Mouse (Mus musculus) MEL (cell line): ENCODE results near the gene Csrnp1. TPM values are rescaled to one million over a fixed set of nuclear protein-coding genes. Genes with fewer than 3 reads are reported as not detected.
"Not testable (repeated sequence)": the region's sequence is repeated elsewhere in the genome, so short reads cannot be mapped to it uniquely, and the experiment has no call there.

Experiments
- DNase-seq: peaks from one replicate; pipeline ENCODE4 v3.0.0; 2011; ENCODE audit warnings: low read depth, low spot score
- H3K27ac ChIP-seq: 2 replicates; pipeline ENCODE4 v1.5.1; 2012; ENCODE audit warnings: low read depth, mild to moderate bottlenecking, control low read depth, low read length, moderate library complexity; ENCODE audit not compliant: control insufficient read depth
- H3K27me3 ChIP-seq, 2 experiments: fragments of 150-350 bp in 1 of 2; sonication (generic) in 1 of 2; 2 replicates each; pipeline ENCODE4 v1.6.1; 2012; ENCODE audit warnings: low read length in 2 of 2, mild to moderate bottlenecking in 2 of 2, improper control_type of control experiment in 1 of 2, moderate library complexity in 1 of 2; ENCODE audit not compliant: insufficient read depth in 2 of 2, control insufficient read depth in 1 of 2
- H3K36me3 ChIP-seq, 2 experiments: 2 replicates each; pipeline ENCODE4 v1.6.1; 2012 to 2014; ENCODE audit warnings: low read length in 2 of 2, improper control_type of control experiment in 1 of 2, inconsistent platforms in 1 of 2, mild to moderate bottlenecking in 1 of 2; ENCODE audit not compliant: insufficient read depth in 2 of 2, control insufficient read depth in 1 of 2
- H3K4me1 ChIP-seq, 2 experiments: fragments of 150-350 bp in 1 of 2; sonication (generic) in 1 of 2; 2 replicates each; pipeline ENCODE4 v1.6.1; 2012; ENCODE audit warnings: low read length in 2 of 2, improper control_type of control experiment in 1 of 2, mild to moderate bottlenecking in 1 of 2; ENCODE audit not compliant: insufficient read depth in 2 of 2, control insufficient read depth in 1 of 2
- H3K4me3 ChIP-seq, 2 experiments: fragments of 150-350 bp in 1 of 2; sonication (generic) in 1 of 2; 2 replicates each; pipeline ENCODE4 v1.5.1; 2012; ENCODE audit warnings: low read depth in 2 of 2, low read length in 2 of 2, mild to moderate bottlenecking in 2 of 2, moderate library complexity in 2 of 2, control low read depth in 1 of 2, improper control_type of control experiment in 1 of 2; ENCODE audit not compliant: control insufficient read depth in 1 of 2, insufficient read depth in 1 of 2
- H3K79me2 ChIP-seq: 2 replicates; pipeline ENCODE4 v1.6.1; 2012; ENCODE audit warnings: mild to moderate bottlenecking, low read length, moderate library complexity; ENCODE audit not compliant: control insufficient read depth, poor library complexity, insufficient read depth
- H3K9ac ChIP-seq: 2 replicates; pipeline ENCODE4 v1.6.1; 2012; ENCODE audit warnings: low read depth, mild to moderate bottlenecking, control low read depth, low read length, moderate library complexity; ENCODE audit not compliant: control insufficient read depth, poor library complexity, severe bottlenecking
- H3K9me3 ChIP-seq: fragments of 150-350 bp; sonication (generic); replicated peaks from 2 replicates; pipeline ENCODE4 v1.6.1; 2012; ENCODE audit warnings: mild to moderate bottlenecking, low read length, improper control_type of control experiment, moderate library complexity; ENCODE audit not compliant: insufficient read depth
- E2F4 ChIP-seq: IDR thresholded peaks from 2 replicates; pipeline ENCODE4 v1.6.1; 2011; ENCODE audit warnings: low read depth, low read length, improper control_type of control experiment, borderline replicate concordance
- EP300 ChIP-seq, 2 experiments: IDR thresholded peaks; 2 replicates each; pipeline ENCODE4 v1.6.1; 2011; ENCODE audit warnings: improper control_type of control experiment in 2 of 2, low read length in 2 of 2, low read depth in 1 of 2, mild to moderate bottlenecking in 1 of 2
- JUND ChIP-seq: IDR thresholded peaks from 2 replicates; pipeline ENCODE4 v1.6.1; 2011; ENCODE audit warnings: low read depth, mild to moderate bottlenecking, improper control_type of control experiment, low read length
- POLR2AphosphoS2 ChIP-seq: IDR thresholded peaks from 2 replicates; pipeline ENCODE4 v1.6.1; 2011; ENCODE audit warnings: low read length, improper control_type of control experiment
- RAD21 ChIP-seq: IDR thresholded peaks from 2 replicates; pipeline ENCODE4 v1.6.1; 2011; ENCODE audit warnings: mild to moderate bottlenecking, low read depth, low read length, improper control_type of control experiment
- RCOR1 ChIP-seq: IDR thresholded peaks from 2 replicates; pipeline ENCODE4 v1.6.1; 2012; ENCODE audit warnings: low read depth, mild to moderate bottlenecking, inconsistent platforms, low read length, improper control_type of control experiment
- SIN3A ChIP-seq: IDR thresholded peaks from 2 replicates; pipeline ENCODE4 v1.6.1; 2012; ENCODE audit warnings: low read length, improper control_type of control experiment, inconsistent platforms
- TAL1 ChIP-seq: IDR thresholded peaks from 2 replicates; pipeline ENCODE4 v1.6.1; 2012; ENCODE audit warnings: mild to moderate bottlenecking, inconsistent platforms, low read length, moderate library complexity, mixed read lengths
- TCF12 ChIP-seq: IDR thresholded peaks from 2 replicates; pipeline ENCODE4 v1.6.1; 2014; ENCODE audit warnings: low read depth, mild to moderate bottlenecking, inconsistent platforms, low read length, improper control_type of control experiment, moderate library complexity
- UBTF ChIP-seq: IDR thresholded peaks from 2 replicates; pipeline ENCODE4 v1.6.1; 2012; ENCODE audit warnings: low read depth, mild to moderate bottlenecking, inconsistent platforms, low read length, improper control_type of control experiment, moderate library complexity, borderline replicate concordance; ENCODE audit not compliant: insufficient read depth
- ZMIZ1 ChIP-seq: IDR thresholded peaks from 2 replicates; pipeline ENCODE4 v1.6.1; 2012; ENCODE audit warnings: low read depth, mild to moderate bottlenecking, inconsistent platforms, low read length, improper control_type of control experiment, moderate library complexity
- ZNF384 ChIP-seq: IDR thresholded peaks from 2 replicates; pipeline ENCODE4 v1.6.1; 2012; ENCODE audit warnings: low read depth, mild to moderate bottlenecking, inconsistent platforms, low read length, improper control_type of control experiment
- polyA plus RNA-seq, 2 experiments: library from polyadenylated mRNA; stranded (reverse) in 1 of 2; unstranded in 1 of 2; fragments of >175 nt in 1 of 2; fragments of >200 nt in 1 of 2; gene quantifications; 2 replicates each; pipeline versions ENCODE4 v1.2.1 to v1.2.4; 2012; ENCODE audit warnings: low replicate concordance in 2 of 2, low read depth in 1 of 2; ENCODE audit not compliant: insufficient read length in 2 of 2, insufficient read depth in 1 of 2, missing spikeins in 1 of 2
- total RNA-seq: library from RNA; depleted of rRNA; stranded (reverse); fragments of 300-350 nt; gene quantifications from 2 replicates; pipeline ENCODE4 v1.2.3, GENCODE M21; 2012

The Csrnp1 gene
- total and polyA plus RNA-seq, 3 experiments = 3.7 to 8.1 TPM; not detected in 1

DNA sequence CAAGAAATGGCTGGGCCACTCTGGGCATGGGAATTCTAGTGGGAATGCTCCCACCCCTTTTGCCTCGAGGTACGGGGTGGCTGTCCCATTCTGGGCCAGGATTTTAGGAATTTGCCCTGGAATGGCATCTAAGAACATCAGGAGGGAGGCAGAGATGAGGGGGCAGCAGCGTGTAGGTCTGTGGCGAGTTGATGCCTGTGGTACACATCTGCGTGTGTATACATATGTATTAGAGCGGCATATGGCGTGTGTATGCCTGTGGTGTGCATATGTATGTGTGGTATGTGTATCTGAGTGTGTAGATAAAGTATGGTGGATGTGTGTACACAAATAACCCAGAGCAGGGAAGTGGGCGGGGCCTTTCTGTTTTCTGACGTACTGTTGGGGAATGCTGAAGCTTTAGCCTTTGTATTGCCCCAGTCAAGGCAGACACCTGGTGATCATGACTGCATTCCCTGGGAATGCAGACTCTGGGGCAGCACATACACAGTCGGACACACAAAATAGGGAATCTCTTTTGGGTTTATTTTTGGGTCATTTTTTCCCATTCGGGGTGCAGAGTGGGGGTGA is 28.9 kb upstream of the Csrnp1 start:
- H3K79me2 ChIP-seq = no peaks in the 10 kb centered on the region
- peaks cover 0 to 3% of the 10 kb centered on the region in 2 experiments; a peak in 2 of 4 replicates for H3K4me1 ChIP-seq
- H3K4me3 ChIP-seq = no peak overlapping the region
- TF ChIP-seq ZMIZ1 (no peak), SIN3A (no peak), RCOR1 (no peak), JUND (no peak), RAD21 (no peak), ZNF384 (no peak), EP300 (IDR thresholded peaks at IDR 0.05; ENCODE audit: low read depth in 1 of 2, low read length in 2 of 2) (no peak)
- DNase-seq = no peak
- H3K9ac ChIP-seq = no peak overlapping the region
- H3K36me3 ChIP-seq = peaks cover 0 to 6% of the 10 kb centered on the region in 2 experiments; a peak in 2 of 4 replicates
- H3K27me3 ChIP-seq = no peaks in the 10 kb centered on the region; a peak in 1 of 4 replicates
- H3K9me3 ChIP-seq = no peaks in the 10 kb centered on the region
- H3K27ac ChIP-seq = no peak overlapping the region

DNA sequence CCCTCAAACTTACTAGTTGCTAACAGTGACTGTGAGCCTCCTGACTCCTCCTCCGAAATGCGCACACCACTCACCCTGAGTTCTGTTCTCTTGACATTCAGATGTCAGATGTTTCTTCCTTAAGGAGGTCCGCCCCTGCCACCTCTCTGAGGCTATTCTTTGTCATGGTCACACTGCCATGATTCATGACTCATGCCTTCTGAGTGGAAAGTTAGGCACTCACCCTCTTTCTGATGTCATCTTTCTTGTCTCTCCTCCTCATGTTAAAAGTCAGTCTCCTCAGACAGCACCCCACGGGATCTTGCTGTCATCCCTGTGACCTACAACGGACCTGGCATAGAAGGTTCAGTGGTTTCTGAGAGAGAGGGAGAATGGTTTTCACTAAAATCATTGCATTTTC is 28.3 kb upstream of the Csrnp1 start:
- DNase-seq = no peak
- Histone ChIP-seq H3K36me3 (peaks cover 0 to 6% of the 10 kb centered on the region in 2 experiments; a peak in 2 of 4 replicates), H3K27me3 (peaks cover 0 to 1% of the 10 kb centered on the region in 2 experiments; a peak in 1 of 4 replicates), H3K4me3 (no peak overlapping the region), H3K27ac (no peak overlapping the region), H3K9ac (no peak overlapping the region), H3K9me3 (no peaks in the 10 kb centered on the region), H3K79me2 (no peaks in the 10 kb centered on the region), H3K4me1 (peaks cover 0 to 3% of the 10 kb centered on the region in 2 experiments; a peak in 2 of 4 replicates)
- TF ChIP-seq SIN3A = no peak
- TF ChIP-seq POLR2AphosphoS2 = no peak
- no peak for TF ChIP-seq TCF12
- no peak for TF ChIP-seq TAL1
- no peak for TF ChIP-seq E2F4
- no peak for TF ChIP-seq EP300 (IDR thresholded peaks at IDR 0.05; ENCODE audit: low read depth in 1 of 2, low read length in 2 of 2)
- no peak for TF ChIP-seq UBTF

DNA sequence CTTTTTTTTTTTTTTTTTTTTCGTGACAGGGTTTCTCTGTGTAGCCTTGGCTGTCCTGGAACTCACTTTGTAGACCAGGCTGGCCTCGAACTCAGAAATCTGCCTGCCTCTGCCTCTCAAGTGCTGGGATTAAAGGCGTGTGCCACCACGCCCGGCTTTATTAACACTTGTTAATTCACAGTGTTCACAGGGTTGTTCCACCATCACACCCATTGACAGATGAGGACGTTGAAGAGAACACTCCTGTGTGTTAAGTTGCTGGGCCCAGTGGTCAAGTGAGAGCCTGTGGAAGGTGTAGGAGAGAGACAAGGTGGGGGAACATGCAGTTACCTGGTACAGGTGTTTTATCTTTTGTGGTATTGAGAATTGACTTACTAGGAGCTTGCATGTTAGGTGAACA is 27.7 kb upstream of the Csrnp1 start:
- not testable (repeated sequence) for H3K9ac ChIP-seq, H3K9me3 ChIP-seq, H3K4me3 ChIP-seq, H3K79me2 ChIP-seq, H3K4me1 ChIP-seq, DNase-seq, H3K36me3 ChIP-seq, H3K27ac ChIP-seq, H3K27me3 ChIP-seq
